Mouse (Mus musculus) embryonic facial prominence, embryonic 10.5 days (tissue): ENCODE data around the gene Adam19. TPM values are rescaled to one million over a fixed set of nuclear protein-coding genes. Genes with fewer than 3 reads are reported as not detected.
A peak's percentile ranks its signal among the peaks of the same experiment; 100 is the strongest.

Source experiments
- DNase-seq: peaks from one replicate; pipeline ENCODE4 v3.0.0-alpha.2; 2017; ENCODE audit warnings: low spot score
- H3K27ac ChIP-seq: fragments of 300-500 bp; sonication (generic); replicated peaks from 2 replicates; pipeline ENCODE4 v1.5.1; 2016; ENCODE audit warnings: mild to moderate bottlenecking
- H3K27me3 ChIP-seq: fragments of 300-500 bp; sonication (generic); replicated peaks from 2 replicates; pipeline ENCODE4 v1.6.1; 2016; ENCODE audit warnings: low read depth, mild to moderate bottlenecking; ENCODE audit not compliant: poor library complexity, severe bottlenecking
- H3K36me3 ChIP-seq: fragments of 300-500 bp; sonication (generic); replicated peaks from 2 replicates; pipeline ENCODE4 v1.6.1; 2016; ENCODE audit warnings: mild to moderate bottlenecking, moderate library complexity
- H3K4me1 ChIP-seq: fragments of 300-500 bp; sonication (generic); 2 replicates; pipeline ENCODE4 v1.6.1; 2016
- H3K4me3 ChIP-seq: fragments of 300-500 bp; sonication (generic); 2 replicates; pipeline ENCODE4 v1.5.1; 2016; ENCODE audit warnings: mild to moderate bottlenecking, moderate library complexity
- H3K9me3 ChIP-seq: fragments of 300-500 bp; sonication (generic); 2 replicates; pipeline ENCODE4 v1.6.1; 2016; ENCODE audit warnings: mild to moderate bottlenecking
- WGBS: fragments of 180-500 bp; shearing (Covaris S2); methylation state at CpG from one replicate; pipeline ENCODE4 v1.1.7; 2016; 5-methylcytosine and 5-hydroxymethylcytosine counted together
- polyA plus RNA-seq: library from polyadenylated mRNA; unstranded; fragments of >200 nt; fragmentation: Nextera tagmentation; extraction: Ambion mirVana; gene quantifications from 2 replicates; pipeline ENCODE4 v1.2.1, GENCODE M21; 2016

Gene Adam19
- polyA plus RNA-seq, 1 experiment from 2014 or later = 13.9 TPM

DNA sequence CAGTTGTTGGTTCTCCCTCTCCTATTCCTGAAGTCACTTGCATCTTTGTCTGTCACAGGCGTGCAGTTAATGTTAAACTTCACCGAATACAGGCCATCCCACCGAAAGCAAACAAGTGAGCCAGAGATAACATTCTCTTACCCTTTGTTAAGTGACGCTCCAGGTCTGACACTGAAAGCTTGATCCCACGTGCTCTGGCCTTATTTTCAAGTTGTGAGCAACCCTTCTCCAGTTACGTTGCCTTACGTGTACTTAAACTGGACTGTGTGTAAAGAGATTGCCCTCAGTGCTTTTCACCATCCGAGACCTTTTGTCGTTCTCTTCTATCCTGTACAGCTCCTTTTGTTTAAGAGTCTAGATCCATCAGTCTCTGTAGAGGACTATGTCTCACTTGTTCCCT lies 2.2 kb downstream of the Adam19 start:
- H3K27me3 ChIP-seq = peaks cover 15% of the 10 kb centered on the region; the same call in 1 of the 2 replicates
- peaks cover 16% of the 10 kb centered on the region; the same call in 1 of the 2 replicates for H3K36me3 ChIP-seq
- WGBS = 51% methylated on average over 9 of the region's 9 CpGs
- no peak overlapping the region for H3K27ac ChIP-seq
- peaks cover 45% of the 10 kb centered on the region for H3K4me1 ChIP-seq
- no peaks in the 10 kb centered on the region for H3K9me3 ChIP-seq
- no peak for DNase-seq
- peak overlapping the region; percentile 71; the same call in 1 of the 2 replicates for H3K4me3 ChIP-seq

DNA sequence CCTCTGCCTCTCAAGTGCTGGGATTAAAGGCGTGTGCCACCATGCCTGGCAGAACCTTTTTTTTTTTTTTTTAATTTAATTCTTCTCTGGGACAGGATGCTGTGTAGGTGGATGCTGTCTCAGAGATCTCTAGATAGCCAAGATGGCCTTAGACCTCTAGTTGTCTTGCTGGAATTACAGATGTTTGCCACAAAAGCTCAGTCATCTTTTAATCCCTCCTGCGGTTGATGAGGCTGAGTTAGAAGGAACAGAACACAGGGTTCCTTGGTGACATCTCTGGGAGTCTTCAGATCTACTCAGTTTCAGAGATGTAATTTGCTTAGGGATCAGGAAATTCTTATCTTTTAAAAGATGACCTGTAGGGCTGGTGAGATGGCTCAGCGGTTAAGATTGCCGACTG lies 3.1 kb downstream of the Adam19 start:
- 91% methylated on average over 4 of the region's 4 CpGs for WGBS
- H3K36me3 ChIP-seq = peaks cover 18% of the 10 kb centered on the region; the same call in 1 of the 2 replicates
- H3K4me1 ChIP-seq = peaks cover 45% of the 10 kb centered on the region
- no peak overlapping the region for H3K4me3 ChIP-seq
- DNase-seq = no peak
- H3K27me3 ChIP-seq = peaks cover 15% of the 10 kb centered on the region; the same call in 1 of the 2 replicates
- no peaks in the 10 kb centered on the region for H3K9me3 ChIP-seq
- no peak overlapping the region for H3K27ac ChIP-seq

DNA sequence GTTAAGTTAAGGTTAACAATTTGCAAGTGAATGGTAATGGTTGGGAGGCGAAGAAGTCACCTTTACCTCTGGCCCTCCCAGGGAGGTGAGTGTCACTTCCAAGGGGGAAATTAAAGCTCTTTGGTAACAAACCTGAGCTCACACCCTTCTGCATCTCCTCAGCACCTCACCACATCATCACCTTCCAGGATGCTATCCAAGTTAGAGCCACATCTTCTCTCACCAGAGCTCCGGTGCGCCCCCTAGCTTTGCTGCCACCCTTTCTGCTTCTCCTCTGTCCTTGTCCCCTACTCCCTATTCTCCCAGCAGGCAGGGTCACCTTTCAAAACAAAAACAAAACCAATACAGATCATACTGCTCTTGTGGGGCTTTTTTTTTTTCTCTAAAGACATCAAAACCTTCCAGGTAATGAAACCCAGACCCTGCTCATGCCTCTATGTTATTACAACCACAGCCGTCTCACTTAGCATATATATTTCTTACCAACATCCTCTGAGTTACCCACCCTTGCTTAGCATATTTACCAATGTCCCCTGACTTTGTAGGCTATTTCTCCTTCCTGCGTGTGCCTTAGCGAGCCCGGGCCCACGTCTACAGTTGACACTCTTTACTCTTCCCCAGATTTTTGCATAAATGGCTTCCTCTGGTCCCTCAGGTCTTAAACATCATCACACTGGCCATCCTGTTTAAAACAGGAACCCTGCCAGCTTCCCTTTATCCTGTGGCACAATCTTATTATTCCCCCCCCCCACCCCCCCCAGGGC lies 4.3 kb downstream of the Adam19 start:
- Histone ChIP-seq H3K27me3 (peaks cover 12% of the 10 kb centered on the region; the same call in 1 of the 2 replicates), H3K9me3 (no peaks in the 10 kb centered on the region), H3K27ac (no peak overlapping the region), H3K4me3 (no peak overlapping the region), H3K36me3 (peaks cover 18% of the 10 kb centered on the region; the same call in 1 of the 2 replicates), H3K4me1 (peaks cover 43% of the 10 kb centered on the region)
- DNase-seq = no peak
- WGBS = 63% methylated on average over 8 of the region's 8 CpGs

DNA sequence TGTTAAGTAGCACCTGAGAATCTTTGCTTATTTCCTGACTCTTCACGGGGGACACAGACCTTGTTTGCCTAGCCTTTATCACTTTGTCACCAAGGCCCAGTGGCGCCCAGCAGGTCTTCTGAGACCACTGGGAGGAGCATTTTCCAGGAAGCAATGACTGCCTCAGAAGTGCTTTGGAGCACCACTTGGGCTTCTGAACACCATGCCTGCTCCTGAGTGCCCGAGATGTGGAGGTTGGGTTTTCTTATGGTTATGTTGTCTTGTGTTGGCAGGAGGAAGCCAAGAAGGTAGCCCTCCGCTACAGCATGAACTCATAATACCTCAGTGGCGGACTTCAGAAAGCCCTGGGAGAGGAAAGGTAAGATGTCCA lies 4.8 kb downstream of the Adam19 start:
- WGBS = 79% methylated on average over 5 of the region's 5 CpGs
- peaks cover 18% of the 10 kb centered on the region; the same call in 1 of the 2 replicates for H3K36me3 ChIP-seq
- DNase-seq = no peak

DNA sequence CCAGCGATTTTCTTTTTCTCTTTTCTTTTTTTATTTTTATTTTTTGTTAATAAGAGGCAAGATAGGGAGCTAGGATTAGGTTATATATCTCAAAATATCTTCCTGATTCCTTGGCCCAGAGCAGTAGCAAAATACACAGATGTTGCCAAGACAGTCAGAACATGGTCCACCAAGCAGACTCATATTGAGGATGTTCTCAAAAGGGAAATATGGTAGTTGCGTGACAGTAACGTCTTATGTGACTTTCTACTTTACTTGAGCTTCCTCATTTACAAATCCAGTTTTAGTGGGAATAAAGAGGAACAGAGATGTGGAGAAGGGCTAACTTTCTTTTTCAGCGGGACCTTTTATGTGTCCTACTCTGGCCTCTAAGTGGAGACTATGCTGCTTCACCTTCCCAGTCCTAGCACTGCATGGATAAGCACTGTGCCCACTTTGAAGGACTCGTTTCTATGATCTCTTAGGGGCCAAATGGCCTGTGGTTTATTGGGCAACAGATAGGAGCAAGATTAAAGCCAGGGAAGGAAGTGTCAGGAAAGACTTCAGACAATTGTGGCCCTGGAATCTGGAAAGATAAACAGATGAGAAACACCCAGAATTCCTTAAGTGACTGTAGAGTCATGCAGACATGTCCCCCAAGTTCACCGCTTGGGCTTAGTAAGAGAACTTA lies 6.1 kb downstream of the Adam19 start:
- Histone ChIP-seq H3K4me1 (peaks cover 42% of the 10 kb centered on the region), H3K9me3 (no peaks in the 10 kb centered on the region), H3K36me3 (peaks cover 27% of the 10 kb centered on the region; the same call in 1 of the 2 replicates), H3K4me3 (no peak overlapping the region), H3K27me3 (peaks cover 6% of the 10 kb centered on the region; the same call in 1 of the 2 replicates), H3K27ac (no peak overlapping the region)
- WGBS = 84% methylated on average over 6 of the region's 6 CpGs
- DNase-seq = no peak

More for the DNA sequence above, 4.8 kb downstream of the Adam19 start:
- Histone ChIP-seq H3K27me3 (peaks cover 11% of the 10 kb centered on the region; the same call in 1 of the 2 replicates), H3K27ac (no peak overlapping the region), H3K4me1 (peaks cover 43% of the 10 kb centered on the region), H3K4me3 (no peak overlapping the region), H3K9me3 (no peaks in the 10 kb centered on the region)

DNA sequence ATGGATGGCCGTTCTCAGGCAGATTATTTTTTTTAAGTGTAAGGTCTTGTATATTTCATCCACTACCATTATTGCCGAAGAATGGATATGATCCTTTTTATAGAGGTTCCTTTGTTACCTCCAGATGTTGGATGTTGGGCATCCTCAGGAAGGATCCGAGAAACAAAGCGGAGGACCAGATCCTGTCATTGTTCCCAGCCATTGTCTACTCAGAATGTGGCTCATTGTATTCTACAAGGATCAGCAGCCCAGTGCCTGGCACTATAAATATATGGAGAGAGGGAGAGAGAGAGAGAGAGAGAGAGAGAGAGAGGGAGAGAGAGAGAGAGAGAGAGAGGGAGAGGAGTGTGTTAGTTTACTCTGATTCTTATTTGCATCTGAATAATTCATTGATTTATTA lies 6.8 kb downstream of the Adam19 start:
- H3K4me1 ChIP-seq = peaks cover 37% of the 10 kb centered on the region
- peaks cover 28% of the 10 kb centered on the region; the same call in 1 of the 2 replicates for H3K36me3 ChIP-seq
- H3K27me3 ChIP-seq = peaks cover 3% of the 10 kb centered on the region; the same call in 1 of the 2 replicates
- H3K9me3 ChIP-seq = no peaks in the 10 kb centered on the region
- no peak for DNase-seq
- H3K27ac ChIP-seq = no peak overlapping the region
- H3K4me3 ChIP-seq = no peak overlapping the region
- WGBS = 76% methylated on average over 4 of the region's 4 CpGs

DNA sequence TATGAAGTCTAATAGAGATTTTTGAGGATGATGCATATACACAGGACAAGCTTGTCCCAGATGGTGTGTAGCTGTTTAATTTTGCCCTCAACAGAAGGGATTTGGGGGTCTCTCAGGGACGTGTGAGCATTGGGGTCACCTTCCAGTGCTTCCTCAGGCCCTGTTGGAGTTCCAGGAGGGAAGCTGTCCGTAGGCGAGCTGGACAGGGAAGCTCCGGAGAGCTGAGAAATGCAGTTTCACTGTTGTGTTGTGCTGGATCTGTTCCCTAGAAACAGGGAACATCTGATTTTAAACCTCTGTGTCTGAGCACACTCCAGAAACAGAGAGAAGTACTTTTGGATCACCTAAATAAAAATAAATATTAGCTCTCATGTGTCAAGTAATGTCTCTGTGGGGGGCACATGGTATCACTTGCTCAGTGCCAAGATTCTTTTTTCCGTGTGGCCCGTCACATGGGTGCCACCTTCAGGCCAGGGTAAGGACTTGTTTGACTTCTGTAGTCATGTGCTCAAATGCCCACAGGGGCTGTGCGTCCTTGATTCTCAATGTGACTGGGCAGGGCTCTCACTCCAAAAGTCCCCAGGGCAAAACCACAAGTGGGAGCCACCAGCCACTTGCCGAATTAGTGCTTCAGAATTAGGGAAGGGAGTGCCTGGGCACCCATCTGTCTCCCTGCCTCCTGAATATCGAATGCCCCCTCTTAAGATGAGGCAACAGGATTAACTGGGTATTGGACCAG lies 7.4 kb downstream of the Adam19 start:
- H3K4me3 ChIP-seq = no peak overlapping the region
- WGBS = 65% methylated on average over 9 of the region's 9 CpGs
- H3K9me3 ChIP-seq = no peaks in the 10 kb centered on the region
- peak overlapping the region; percentile 19; the same call in 1 of the 2 replicates for H3K27ac ChIP-seq
- H3K36me3 ChIP-seq = peaks cover 28% of the 10 kb centered on the region; the same call in 1 of the 2 replicates
- H3K4me1 ChIP-seq = peaks cover 33% of the 10 kb centered on the region
- H3K27me3 ChIP-seq = no peaks in the 10 kb centered on the region
- no peak for DNase-seq

DNA sequence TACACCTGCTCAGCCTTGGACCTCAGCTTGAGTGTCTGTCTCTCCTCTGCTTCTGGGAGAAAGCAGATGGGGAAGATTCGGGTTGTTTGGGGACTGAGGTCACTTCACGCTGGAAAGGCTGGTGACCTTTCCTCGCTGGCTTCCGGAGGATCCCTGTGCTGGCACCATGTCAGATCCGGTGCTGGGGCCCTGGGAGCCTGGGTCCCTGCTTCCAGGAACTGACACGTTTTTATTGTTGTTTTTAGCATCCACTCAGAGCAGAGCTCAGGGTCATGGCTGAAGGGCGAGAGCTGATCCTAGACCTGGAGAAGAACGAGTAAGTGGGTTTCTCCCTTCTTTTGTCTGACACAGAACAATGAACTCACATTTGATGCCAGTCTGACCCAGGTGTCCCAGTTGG lies 9.0 kb downstream of the Adam19 start:
- no peak overlapping the region for H3K4me3 ChIP-seq
- DNase-seq = no peak
- peaks cover 28% of the 10 kb centered on the region; the same call in 1 of the 2 replicates for H3K36me3 ChIP-seq
- no peaks in the 10 kb centered on the region for H3K9me3 ChIP-seq
- peaks cover 46% of the 10 kb centered on the region for H3K4me1 ChIP-seq
- H3K27me3 ChIP-seq = no peaks in the 10 kb centered on the region
- H3K27ac ChIP-seq = peak overlapping the region; percentile 73
- WGBS = 56% methylated on average over 8 of the region's 8 CpGs

DNA sequence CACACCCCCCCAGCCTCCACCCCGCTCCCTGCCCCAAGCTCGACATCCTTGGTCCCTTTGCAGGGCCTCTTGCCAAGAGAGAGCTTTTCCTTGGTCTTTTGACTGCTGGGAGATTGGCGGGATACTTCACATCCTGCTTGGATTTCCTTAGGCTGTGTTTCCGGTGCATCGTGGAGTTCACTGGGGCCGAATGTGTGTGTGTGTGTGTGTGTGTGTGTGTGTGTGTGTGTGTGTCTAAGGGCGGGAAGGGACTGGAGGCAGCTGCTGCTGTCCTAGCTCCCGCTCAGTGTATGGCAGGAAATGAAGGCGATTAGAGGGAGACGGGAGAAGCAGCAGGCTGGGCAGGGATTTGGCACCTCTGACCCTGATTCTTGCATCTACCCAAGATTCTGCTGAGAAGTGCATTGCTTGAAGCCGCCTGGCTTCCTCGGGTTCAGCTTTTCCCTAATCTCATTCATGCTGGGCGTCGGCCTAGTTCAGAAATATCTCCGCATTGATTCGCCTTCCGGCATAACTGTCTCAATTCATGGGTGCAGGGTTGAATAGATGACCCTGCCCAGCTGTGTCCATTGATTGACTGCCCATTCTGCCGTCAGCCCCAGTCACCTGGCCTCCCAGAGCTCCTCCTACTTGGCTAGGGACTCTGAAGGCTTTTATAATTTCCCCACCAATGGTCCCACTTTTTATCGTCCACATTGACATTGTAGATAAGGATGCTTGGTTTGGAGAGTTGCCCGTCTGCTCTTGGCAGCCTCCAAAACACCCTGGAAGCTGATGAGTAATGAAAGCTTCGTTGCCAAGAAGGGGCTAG lies 9.6 kb downstream of the Adam19 start:
- H3K27ac ChIP-seq = peak overlapping the region; percentile 73
- 52% methylated on average over 21 of the region's 21 CpGs for WGBS
- H3K36me3 ChIP-seq = peaks cover 28% of the 10 kb centered on the region; the same call in 1 of the 2 replicates
- H3K4me3 ChIP-seq = no peak overlapping the region
- H3K9me3 ChIP-seq = no peaks in the 10 kb centered on the region
- no peaks in the 10 kb centered on the region for H3K27me3 ChIP-seq
- DNase-seq = peak; percentile 63
- peaks cover 46% of the 10 kb centered on the region for H3K4me1 ChIP-seq

DNA sequence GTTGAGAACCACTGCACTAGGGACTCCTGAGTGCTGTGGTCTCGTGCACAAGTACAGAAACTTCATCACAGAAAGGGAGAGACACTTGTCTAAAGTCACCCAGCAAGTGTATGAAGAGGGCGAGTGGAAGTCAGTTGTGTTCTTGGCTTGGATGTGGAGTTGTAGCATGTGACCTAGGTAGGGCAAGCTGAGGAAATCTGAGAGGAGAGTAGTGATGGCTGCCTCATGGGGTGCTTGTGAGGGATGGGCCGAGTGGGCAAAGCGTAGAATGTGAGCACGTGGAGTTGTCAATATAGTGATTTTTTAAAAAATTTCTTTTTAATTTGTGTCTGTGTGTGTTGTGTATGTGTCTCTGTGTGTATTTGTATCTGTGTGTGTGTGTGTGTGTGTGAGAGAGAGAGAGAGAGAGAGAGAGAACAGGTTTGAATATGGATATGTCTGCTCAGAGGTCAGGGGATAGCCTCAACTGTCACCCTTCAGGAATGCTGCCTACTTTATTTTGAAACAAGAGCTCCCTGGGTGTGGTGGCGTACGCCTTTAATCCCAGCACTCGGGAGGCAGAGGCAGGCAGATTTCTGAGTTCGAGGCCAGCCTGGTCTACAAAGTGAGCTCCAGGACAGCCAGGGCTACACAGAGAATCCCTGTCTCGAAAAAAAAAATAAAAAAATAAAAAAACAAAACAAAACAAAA lies 11.7 kb downstream of the Adam19 start:
- H3K9me3 ChIP-seq = no peaks in the 10 kb centered on the region
- peaks cover 17% of the 10 kb centered on the region; the same call in 1 of the 2 replicates for H3K36me3 ChIP-seq
- no peak overlapping the region for H3K4me3 ChIP-seq
- H3K27me3 ChIP-seq = no peaks in the 10 kb centered on the region
- no peak overlapping the region for H3K27ac ChIP-seq
- no peak for DNase-seq
- 92% methylated on average over 10 of the region's 10 CpGs for WGBS
- peaks cover 61% of the 10 kb centered on the region for H3K4me1 ChIP-seq

DNA sequence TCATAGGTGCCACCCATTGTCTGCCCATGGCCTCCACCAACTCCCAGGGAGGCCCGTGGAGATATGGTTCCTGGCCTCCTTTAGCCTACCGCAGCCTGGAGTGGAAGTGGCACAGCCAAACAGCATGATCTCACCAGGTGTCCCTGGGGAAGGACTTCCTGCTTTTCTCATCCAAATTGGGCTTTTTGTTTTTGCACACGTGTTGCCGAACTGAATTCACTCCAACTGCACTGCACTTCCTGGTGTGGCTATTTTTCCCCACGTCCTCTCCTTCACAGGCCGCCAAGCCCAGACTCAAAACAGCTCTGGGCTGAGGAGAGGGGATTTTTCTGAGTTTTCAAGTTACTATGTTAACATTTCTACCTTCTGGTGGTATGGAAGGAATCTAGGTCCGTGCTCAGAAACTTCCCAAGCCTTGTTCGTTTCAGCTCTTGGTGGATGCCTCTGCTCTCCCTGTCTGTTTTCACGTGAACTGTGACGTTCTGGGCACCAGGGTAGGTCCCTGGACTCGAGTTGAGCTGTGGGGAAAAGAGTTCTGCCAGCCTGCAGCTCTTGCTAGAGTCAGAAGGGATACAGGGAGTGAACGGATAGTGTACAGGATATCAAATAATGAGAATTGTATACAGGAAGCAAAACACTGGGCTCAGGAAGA lies 13.1 kb downstream of the Adam19 start:
- no peak for DNase-seq
- Histone ChIP-seq H3K4me3 (no peak overlapping the region), H3K36me3 (peaks cover 10% of the 10 kb centered on the region; the same call in 1 of the 2 replicates), H3K9me3 (no peaks in the 10 kb centered on the region), H3K27ac (peak overlapping the region; percentile 75), H3K27me3 (no peaks in the 10 kb centered on the region), H3K4me1 (peaks cover 74% of the 10 kb centered on the region)
- WGBS = 26% methylated on average over 12 of the region's 12 CpGs
